Mouse (Mus musculus) activated CD4-positive, CD25-positive, alpha-beta regulatory T cell, adult 4 months (primary cell): ENCODE results near the gene Slc2a12. TPM values are rescaled to one million over a fixed set of nuclear protein-coding genes. Genes with fewer than 3 reads are reported as not detected.

Experiments
- ATAC-seq: one replicate; pipeline ENCODE4 v1.8.0; 2017
- polyA plus RNA-seq, 2 experiments: library from polyadenylated mRNA; unstranded; fragments of 100-300 nt; shearing (Covaris generic); gene quantifications; one replicate each; pipeline ENCODE4 v1.2.1; 2017

Gene Slc2a12
- polyA plus RNA-seq, 2 experiments from 2014 or later = not detected

DNA sequence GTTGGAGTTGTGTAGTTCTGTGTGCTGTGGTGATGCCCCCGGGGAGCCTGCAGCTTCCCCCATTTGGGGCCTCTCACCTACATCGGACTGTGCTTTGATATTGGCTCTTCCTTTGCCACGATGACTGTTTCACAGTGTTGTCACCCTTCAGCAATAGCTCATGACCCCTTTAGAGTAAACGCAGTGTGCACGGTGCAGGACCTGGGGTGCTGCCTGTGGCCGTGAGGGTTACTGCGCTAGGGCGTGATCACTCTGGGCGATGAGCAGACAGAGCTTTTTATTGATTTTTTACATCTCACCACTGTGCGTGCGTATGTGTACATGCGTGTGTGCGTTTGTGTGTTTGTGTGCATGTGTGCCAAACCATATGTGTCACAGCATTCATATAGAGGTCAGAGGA, 23.7 kb downstream of the Slc2a12 start:
- no peak for ATAC-seq

- ATAC-seq = no peak
These were observed 29.4 kb downstream of the Slc2a12 start for GRCm38 (mm10) chr10:22674176-22674575.

GRCm38 (mm10) chr10:22675848-22676630, 31.2 kb downstream of the Slc2a12 start:
- ATAC-seq = no peak

GRCm38 (mm10) chr10:22696236-22696635, 51.4 kb downstream of the Slc2a12 start:
- ATAC-seq = no peak

- no peak for ATAC-seq
These were observed 52.1 kb downstream of the Slc2a12 start for GRCm38 (mm10) chr10:22696864-22697263.

- no peak for ATAC-seq
These were observed 53.5 kb downstream of the Slc2a12 start for GRCm38 (mm10) chr10:22698158-22698953.

GRCm38 (mm10) chr10:22699487-22700335, 54.9 kb downstream of the Slc2a12 start:
- ATAC-seq = no peak

- ATAC-seq = no peak
These were observed 56.0 kb downstream of the Slc2a12 start for GRCm38 (mm10) chr10:22700773-22701172.

DNA sequence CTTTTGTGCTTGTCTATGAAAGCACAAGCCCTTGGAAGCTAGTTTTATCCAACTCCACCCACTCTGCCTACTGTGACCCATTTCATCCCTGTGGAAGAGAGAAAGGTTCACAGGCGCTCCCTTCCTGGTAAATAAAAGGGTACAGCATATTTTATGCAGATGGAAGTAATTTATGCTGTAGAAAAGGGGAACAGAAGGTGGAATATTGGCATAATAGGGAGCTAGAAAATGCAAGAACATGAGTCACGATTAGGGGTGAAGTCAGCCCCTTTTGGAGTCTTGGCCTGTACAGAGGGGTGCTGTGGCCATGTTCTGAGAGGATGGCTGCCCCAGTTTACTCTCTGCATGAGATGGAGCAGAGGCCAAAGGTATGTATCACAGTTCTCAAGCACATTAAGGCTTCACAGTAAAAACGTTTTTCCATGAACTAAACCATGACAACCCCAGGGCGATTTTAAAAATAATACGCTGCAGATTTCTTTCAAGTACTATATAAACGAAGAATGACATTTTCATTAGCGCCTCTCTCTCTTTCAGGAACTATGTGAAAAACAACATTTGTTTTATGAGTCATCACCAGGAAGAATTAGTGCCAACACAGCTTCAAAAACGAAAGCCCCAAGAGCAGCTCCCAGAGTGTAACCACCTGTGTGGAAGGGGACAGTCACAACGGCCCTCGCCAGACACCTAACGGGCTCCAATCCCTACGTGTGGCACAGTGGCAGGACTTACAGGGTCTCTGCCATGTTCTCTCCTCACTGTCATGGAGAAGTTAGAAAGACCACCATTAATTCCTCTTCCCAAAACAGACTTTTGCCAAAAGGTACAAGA, 56.9 kb downstream of the Slc2a12 start:
- ATAC-seq = no peak

- ATAC-seq = no peak
These were observed 59.0 kb downstream of the Slc2a12 start for GRCm38 (mm10) chr10:22703844-22704243.

- no peak for ATAC-seq
These were observed 63.5 kb downstream of the Slc2a12 start for GRCm38 (mm10) chr10:22708190-22708843.

DNA sequence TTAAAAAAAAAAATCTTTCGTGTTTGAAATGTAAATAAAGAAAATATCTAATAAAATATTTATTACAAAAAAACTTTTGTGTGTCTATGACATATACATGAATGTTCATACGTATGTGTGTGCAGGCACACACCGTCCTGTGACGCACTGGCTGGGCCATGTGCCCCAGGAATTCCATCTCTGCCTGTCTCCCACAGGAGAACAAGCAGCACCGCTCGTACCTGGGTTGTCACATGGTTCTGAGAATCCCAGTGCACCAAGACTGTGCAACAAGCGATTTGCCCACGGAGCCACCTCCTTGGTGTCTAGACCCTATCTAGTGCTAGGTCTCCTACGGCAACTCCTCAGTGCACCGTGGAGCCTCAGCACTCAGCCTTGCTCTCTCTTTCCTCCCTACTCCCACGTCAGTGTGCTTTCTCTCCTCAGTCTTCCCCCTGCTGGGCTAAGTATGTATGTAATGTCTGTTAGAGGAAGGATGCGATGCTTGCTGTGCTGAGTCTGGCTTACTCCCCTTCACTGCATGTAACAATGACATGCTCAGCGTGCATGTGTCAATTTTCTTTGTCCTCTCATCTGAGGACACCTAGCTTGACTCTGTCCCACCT, 65.5 kb downstream of the Slc2a12 start:
- no peak for ATAC-seq

GRCm38 (mm10) chr10:22712955-22713354, 68.1 kb downstream of the Slc2a12 start:
- ATAC-seq = no peak

- ATAC-seq = peak; percentile 88
These were observed 69.7 kb downstream of the Slc2a12 start for GRCm38 (mm10) chr10:22714520-22714919.

GRCm38 (mm10) chr10:22718475-22718874, 73.7 kb downstream of the Slc2a12 start:
- ATAC-seq = no peak

- ATAC-seq = no peak
These were observed 76.1 kb downstream of the Slc2a12 start for GRCm38 (mm10) chr10:22720781-22721529.

DNA sequence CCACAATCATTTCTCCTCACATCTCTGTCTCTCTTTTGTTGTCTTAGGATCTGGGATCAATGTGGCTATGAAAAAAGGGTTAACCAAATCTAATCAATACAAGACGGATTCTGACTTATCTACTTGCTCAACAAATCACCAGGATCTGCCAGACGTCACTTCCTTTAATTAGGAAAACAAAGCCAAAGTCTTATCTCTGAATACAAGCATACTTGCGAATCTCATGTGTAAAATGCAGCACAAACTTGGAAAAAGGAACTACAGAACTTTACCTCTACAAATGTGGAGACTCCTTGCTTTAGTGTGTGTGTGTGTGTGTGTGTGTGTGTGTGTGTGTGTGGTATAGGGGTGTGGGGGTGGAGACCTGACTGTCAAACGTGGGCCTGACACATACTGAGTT, 80.4 kb downstream of the Slc2a12 start:
- no peak for ATAC-seq

- no peak for ATAC-seq
These were observed 81.5 kb downstream of the Slc2a12 start for GRCm38 (mm10) chr10:22726295-22726694.

- no peak for ATAC-seq
These were observed 83.4 kb downstream of the Slc2a12 start for GRCm38 (mm10) chr10:22728257-22728656.
